Mouse (Mus musculus) MEL (cell line): ENCODE measurements around the gene Cbl.

Experiments
- CTCF ChIP-seq, 3 experiments: IDR thresholded peaks in 2 of 3; conservative IDR thresholded peaks in 1 of 3; 2 replicates each; pipeline ENCODE4 v1.5.1; 2011 to 2012; ENCODE audit warnings: low read length in 3 of 3, low read depth in 2 of 3, mild to moderate bottlenecking in 2 of 3, improper control_type of control experiment in 1 of 3, inconsistent platforms in 1 of 3, mixed read lengths in 1 of 3, moderate library complexity in 1 of 3; ENCODE audit not compliant: control insufficient read depth in 1 of 3, insufficient read depth in 1 of 3, poor library complexity in 1 of 3, severe bottlenecking in 1 of 3
- EP300 ChIP-seq, 2 experiments: IDR thresholded peaks; 2 replicates each; pipeline ENCODE4 v1.6.1; 2011; ENCODE audit warnings: improper control_type of control experiment in 2 of 2, low read length in 2 of 2, low read depth in 1 of 2, mild to moderate bottlenecking in 1 of 2
- ETS1 ChIP-seq: IDR thresholded peaks from 2 replicates; pipeline ENCODE4 v1.6.1; 2012; ENCODE audit warnings: low read depth, mild to moderate bottlenecking, inconsistent platforms, low read length, improper control_type of control experiment, moderate library complexity
- GABPA ChIP-seq: IDR thresholded peaks from 2 replicates; pipeline ENCODE4 v1.6.1; 2012; ENCODE audit warnings: low read depth, mild to moderate bottlenecking, inconsistent platforms, low read length, improper control_type of control experiment, moderate library complexity
- USF1 ChIP-seq: IDR thresholded peaks from 2 replicates; pipeline ENCODE4 v1.6.1; 2014; ENCODE audit warnings: low read depth, mild to moderate bottlenecking, inconsistent platforms, low read length, improper control_type of control experiment, moderate library complexity

- no peak for TF ChIP-seq ETS1
- no peak for TF ChIP-seq GABPA
- no peak for TF ChIP-seq CTCF (IDR thresholded peaks at IDR 0.05 in 2 of 3, conservative IDR thresholded peaks at IDR 0.05 in 1 of 3; ENCODE audit: control insufficient read depth in 1 of 3, insufficient read depth in 1 of 3, low read depth in 2 of 3, low read length in 3 of 3, poor library complexity in 1 of 3, severe bottlenecking in 1 of 3)
- TF ChIP-seq EP300 (IDR thresholded peaks at IDR 0.05; ENCODE audit: low read depth in 1 of 2, low read length in 2 of 2): no peak
- no peak for TF ChIP-seq USF1
Measured at GRCm38 (mm10) chr9:44106182-44106581, 127.7 kb downstream of the Cbl start.
